Mouse (Mus musculus) spleen, adult 2 months (tissue): ENCODE measurements around the gene Olfr1150-ps1. TPM values are rescaled to one million over a fixed set of nuclear protein-coding genes. Genes with fewer than 3 reads are reported as not detected.

Source experiments
- DNase-seq, 2 experiments: peaks; one replicate each; pipeline versions ENCODE4 v3.0.0 to v3.0.0-alpha.2; 2012 to 2021; ENCODE audit warnings: low spot score in 2 of 2, low read depth in 1 of 2
- H3K27ac ChIP-seq: fragments of 200-500 bp; 2 replicates; pipeline ENCODE4 v1.5.1; 2012; ENCODE audit warnings: low read length, inconsistent platforms; ENCODE audit not compliant: insufficient read depth
- H3K27me3 ChIP-seq: fragments of 200-500 bp; 2 replicates; pipeline ENCODE4 v1.6.1; 2012; ENCODE audit warnings: mild to moderate bottlenecking, moderate library complexity, low read length, inconsistent platforms; ENCODE audit not compliant: control insufficient read depth, insufficient read depth
- H3K36me3 ChIP-seq: fragments of 200-500 bp; 2 replicates; pipeline ENCODE4 v1.6.1; 2012; ENCODE audit warnings: mild to moderate bottlenecking, low read length, inconsistent platforms; ENCODE audit not compliant: control insufficient read depth, insufficient read depth
- H3K4me1 ChIP-seq: fragments of 200-500 bp; 2 replicates; pipeline ENCODE4 v1.6.1; 2011; ENCODE audit warnings: inconsistent platforms; ENCODE audit not compliant: control insufficient read depth, insufficient read depth, insufficient read length
- H3K4me3 ChIP-seq: fragments of 200-500 bp; 2 replicates; pipeline ENCODE4 v1.5.1; 2011; ENCODE audit warnings: mild to moderate bottlenecking, inconsistent platforms; ENCODE audit not compliant: insufficient read depth, insufficient read length; ENCODE audit errors: extremely low read depth
- CTCF ChIP-seq: fragments of 200-500 bp; IDR thresholded peaks from 2 replicates; pipeline ENCODE4 v1.5.1; 2011; ENCODE audit warnings: mild to moderate bottlenecking, inconsistent platforms; ENCODE audit not compliant: insufficient read depth, insufficient read length, insufficient replicate concordance; ENCODE audit errors: extremely low read depth
- POLR2A ChIP-seq: fragments of 200-500 bp; IDR thresholded peaks from 2 replicates; pipeline ENCODE4 v1.6.1; 2011; ENCODE audit warnings: low read depth, low read length, inconsistent platforms
- WGBS: fragments of 180-500 bp; shearing (Covaris S2); methylation state at CpG from one replicate; pipeline ENCODE4 v1.1.7; 2018; 5-methylcytosine and 5-hydroxymethylcytosine counted together
- polyA plus RNA-seq: library from polyadenylated mRNA; depleted of rRNA; stranded (reverse); fragments of >200 nt; gene quantifications from 2 replicates; pipeline ENCODE4 v1.2.3, GENCODE M21; 2012; rRNA removed

Gene Olfr1150-ps1
- polyA plus RNA-seq = not detected in 2 replicates

GRCm38 (mm10) chr2:87843693-87844092, at the start of gene Olfr1150-ps1:
Gene Olfr1150-ps1, plus strand, starts transcription at chr2:87843993.
- DNase-seq = no peak
- WGBS = 84% methylated on average over 1 of the region's 1 CpGs
- H3K36me3 ChIP-seq = no peaks in the 10 kb centered on the region
- no peaks in the 10 kb centered on the region for H3K4me1 ChIP-seq
- H3K27ac ChIP-seq = no peak within 1 kb of the TSS
- H3K27me3 ChIP-seq = no peaks in the 10 kb centered on the region
- no peak within 1 kb of the TSS for H3K4me3 ChIP-seq
- TF ChIP-seq CTCF = no peak

- Histone ChIP-seq H3K27me3 (no peaks in the 10 kb centered on the region), H3K27ac (no peak within 1 kb of the TSS), H3K4me1 (no peaks in the 10 kb centered on the region), H3K4me3 (no peak within 1 kb of the TSS), H3K36me3 (no peaks in the 10 kb centered on the region)
- DNase-seq = no peak
- TF ChIP-seq POLR2A (no peak), CTCF (no peak)
These were observed 43.5 kb upstream of the Olfr1150-ps1 start, which contains the start of gene Olfr1143 for GRCm38 (mm10) chr2:87800292-87800691. Gene Olfr1143, plus strand, starts transcription at chr2:87800592.

- no peak for DNase-seq
- TF ChIP-seq CTCF (no peak), POLR2A (no peak)
- Histone ChIP-seq H3K4me1 (no peaks in the 10 kb centered on the region), H3K27me3 (no peaks in the 10 kb centered on the region), H3K36me3 (no peaks in the 10 kb centered on the region), H3K4me3 (no peak within 1 kb of the TSS), H3K27ac (no peak within 1 kb of the TSS)
- WGBS = 75% methylated on average over 1 of the region's 1 CpGs
These were observed 34.3 kb upstream of the Olfr1150-ps1 start, which contains the start of gene Olfr1145 for GRCm38 (mm10) chr2:87809522-87809921. Gene Olfr1145, plus strand, starts transcription at chr2:87809822.

- H3K4me3 ChIP-seq = no peak within 1 kb of the TSS
- TF ChIP-seq CTCF (no peak), POLR2A (no peak)
- 89% methylated on average over 1 of the region's 1 CpGs for WGBS
- no peak within 1 kb of the TSS for H3K27ac ChIP-seq
- H3K4me1 ChIP-seq = no peaks in the 10 kb centered on the region
- no peak for DNase-seq
- no peaks in the 10 kb centered on the region for H3K36me3 ChIP-seq
- no peaks in the 10 kb centered on the region for H3K27me3 ChIP-seq
These were observed 13.6 kb upstream of the Olfr1150-ps1 start, which contains the start of gene Olfr1148 for GRCm38 (mm10) chr2:87830233-87830632. Gene Olfr1148, plus strand, starts transcription at chr2:87830533.

GRCm38 (mm10) chr2:87855562-87855961, 11.8 kb downstream of the Olfr1150-ps1 start, which contains the start of gene Olfr1151:
Gene Olfr1151, plus strand, starts transcription at chr2:87855862.
- H3K36me3 ChIP-seq = no peaks in the 10 kb centered on the region
- DNase-seq = no peak
- no peak within 1 kb of the TSS for H3K4me3 ChIP-seq
- 81% methylated on average over 1 of the region's 1 CpGs for WGBS
- no peaks in the 10 kb centered on the region for H3K27me3 ChIP-seq
- H3K27ac ChIP-seq = no peak within 1 kb of the TSS
- no peaks in the 10 kb centered on the region for H3K4me1 ChIP-seq
- no peak for TF ChIP-seq POLR2A
- no peak for TF ChIP-seq CTCF

- no peak within 1 kb of the TSS for H3K27ac ChIP-seq
- H3K4me3 ChIP-seq = no peak within 1 kb of the TSS
- no peaks in the 10 kb centered on the region for H3K4me1 ChIP-seq
- no peak for DNase-seq
- H3K36me3 ChIP-seq = no peaks in the 10 kb centered on the region
- TF ChIP-seq CTCF (no peak), POLR2A (no peak)
- no peaks in the 10 kb centered on the region for H3K27me3 ChIP-seq
These were observed 22.4 kb downstream of the Olfr1150-ps1 start, which contains the start of gene Olfr1152 for GRCm38 (mm10) chr2:87866192-87866591. Gene Olfr1152, plus strand, starts transcription at chr2:87866492.

- TF ChIP-seq POLR2A (no peak), CTCF (no peak)
- no peak for DNase-seq
- Histone ChIP-seq H3K27ac (no peak within 1 kb of the TSS), H3K4me1 (no peaks in the 10 kb centered on the region), H3K27me3 (no peaks in the 10 kb centered on the region), H3K4me3 (no peak within 1 kb of the TSS), H3K36me3 (no peaks in the 10 kb centered on the region)
- WGBS = 61% methylated on average over 1 of the region's 1 CpGs
These were observed 50.9 kb downstream of the Olfr1150-ps1 start, which contains the start of gene Olfr1153 for GRCm38 (mm10) chr2:87894662-87895061. Gene Olfr1153, plus strand, starts transcription at chr2:87894962.

Other genes starting within 250 kb of the Olfr1150-ps1 start
- gene Olfr1130, start 237.8 kb upstream of the Olfr1150-ps1 start, polyA plus RNA-seq = not detected in 2 replicates
- not detected in 2 replicates for gene Olfr1131, start 216.9 kb upstream of the Olfr1150-ps1 start, polyA plus RNA-seq
- gene Olfr1132, start 206.5 kb upstream of the Olfr1150-ps1 start, polyA plus RNA-seq = not detected in 2 replicates
- gene Olfr1133, start 196.6 kb upstream of the Olfr1150-ps1 start, polyA plus RNA-seq = not detected in 2 replicates
- gene Olfr1134, start 185.5 kb upstream of the Olfr1150-ps1 start, polyA plus RNA-seq = not detected in 2 replicates
- gene Olfr1135, start 170.3 kb upstream of the Olfr1150-ps1 start, polyA plus RNA-seq = not detected in 2 replicates
- gene Olfr1136, start 150.0 kb upstream of the Olfr1150-ps1 start, polyA plus RNA-seq = not detected in 2 replicates
- not detected in 2 replicates for gene Olfr1137, start 130.8 kb upstream of the Olfr1150-ps1 start, polyA plus RNA-seq
- gene Olfr1138, start 104.0 kb upstream of the Olfr1150-ps1 start, polyA plus RNA-seq = not detected in 2 replicates
- gene Olfr1140, start 100.2 kb upstream of the Olfr1150-ps1 start, polyA plus RNA-seq = not detected in 2 replicates
- not detected in 2 replicates for gene Olfr1141, start 90.0 kb upstream of the Olfr1150-ps1 start, polyA plus RNA-seq
- not detected in 2 replicates for gene Olfr152, start 64.5 kb upstream of the Olfr1150-ps1 start, polyA plus RNA-seq
- not detected in 2 replicates for gene Olfr1143, start 43.4 kb upstream of the Olfr1150-ps1 start, polyA plus RNA-seq
- not detected in 2 replicates for gene Olfr1145, start 34.2 kb upstream of the Olfr1150-ps1 start, polyA plus RNA-seq
- gene Olfr1148, start 13.5 kb upstream of the Olfr1150-ps1 start, polyA plus RNA-seq = not detected in 2 replicates
- not detected in 2 replicates for gene Olfr1151, start 11.9 kb downstream of the Olfr1150-ps1 start, polyA plus RNA-seq
- gene Olfr1152, start 22.5 kb downstream of the Olfr1150-ps1 start, polyA plus RNA-seq = not detected in 2 replicates
- gene Olfr1153, start 51.0 kb downstream of the Olfr1150-ps1 start, polyA plus RNA-seq = not detected in 2 replicates
- not detected in 2 replicates for gene Olfr1154, start 61.2 kb downstream of the Olfr1150-ps1 start, polyA plus RNA-seq
- gene Olfr1155, start 101.1 kb downstream of the Olfr1150-ps1 start, polyA plus RNA-seq = not detected in 2 replicates
- not detected in 2 replicates for gene Olfr1156, start 109.1 kb downstream of the Olfr1150-ps1 start, polyA plus RNA-seq
- not detected in 2 replicates for gene Olfr1157, start 124.3 kb downstream of the Olfr1150-ps1 start, polyA plus RNA-seq
- gene Olfr74, start 130.7 kb downstream of the Olfr1150-ps1 start, polyA plus RNA-seq = not detected in 2 replicates
- not detected in 2 replicates for gene Olfr1158, start 146.1 kb downstream of the Olfr1150-ps1 start, polyA plus RNA-seq
- not detected in 2 replicates for gene Olfr1160, start 164.3 kb downstream of the Olfr1150-ps1 start, polyA plus RNA-seq
- gene Olfr1161, start 178.8 kb downstream of the Olfr1150-ps1 start, polyA plus RNA-seq = not detected in 2 replicates
- gene Olfr73, start 193.7 kb downstream of the Olfr1150-ps1 start, polyA plus RNA-seq = not detected in 2 replicates
- gene Olfr1162, start 207.1 kb downstream of the Olfr1150-ps1 start, polyA plus RNA-seq = not detected in 2 replicates
- not detected in 2 replicates for gene Olfr1163, start 227.8 kb downstream of the Olfr1150-ps1 start, polyA plus RNA-seq
- not detected in 2 replicates for gene Olfr1164, start 250.0 kb downstream of the Olfr1150-ps1 start, polyA plus RNA-seq